Mouse (Mus musculus) E14TG2a.4 (cell line): ENCODE measurements around the gene Fat2.

ENCODE experiments used
- CTCF ChIP-seq: conservative IDR thresholded peaks from 2 replicates; pipeline ENCODE4 v1.5.1; 2014; ENCODE audit warnings: low read length
- NANOG ChIP-seq: IDR thresholded peaks from 2 replicates; pipeline ENCODE4 v1.6.1; 2014; ENCODE audit warnings: borderline replicate concordance, low read length, mixed read lengths

DNA sequence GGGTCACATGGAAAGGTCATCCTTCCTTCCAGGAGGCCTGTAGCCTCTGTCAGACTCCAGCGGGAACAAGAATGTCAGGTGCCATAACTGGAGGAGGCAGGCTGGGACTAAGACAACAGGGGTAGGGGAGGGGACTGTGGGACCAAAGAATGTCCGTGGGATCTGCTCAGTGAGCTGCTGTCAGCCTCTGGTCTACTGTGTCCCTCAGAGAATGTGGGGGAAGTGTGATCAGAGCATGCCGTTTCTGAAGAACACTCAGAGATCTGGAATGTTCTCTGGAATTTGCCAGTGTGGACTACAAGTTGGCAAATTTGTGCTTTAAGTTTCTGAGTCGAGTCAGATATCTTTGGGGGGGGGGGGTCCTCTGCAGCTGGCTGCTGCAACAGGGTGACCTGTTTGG is 34.0 kb downstream of the Fat2 start:
- TF ChIP-seq CTCF (no peak), NANOG (no peak)
